12 mouse cellular contexts compared by ENCODE assay signal in genomic region chr15:77903176-77903575, GRCm38 (mm10). TPM values are rescaled to one million over a fixed set of nuclear protein-coding genes. Genes with fewer than 3 reads are reported as not detected.
A peak's percentile ranks its signal among the peaks of the same experiment; 100 is the strongest.
DNase-seq lines count a peak whose midpoint lies in the region; ATAC-seq and TF ChIP-seq lines count a peak whose summit lies in the region.
"Had no signal": no experiment of that assay in that cellular context is flagged by ENCODE, and none has a peak within 500 bp of the region (broad histone marks: within the 10 kb centered on the region; RNA-seq: fewer than 3 reads in every experiment).

No protein-coding gene starts in this region.

- DNase-seq in lung, adult 18-20 months: peak; percentile 68 to 80
- DNase-seq in lung, postnatal 14 days: no peak
- no peak for DNase-seq in ovary, postnatal 14 days (ENCODE audit: low spot score)
- DNase-seq: adrenal gland, postnatal 10 days; cerebellum, postnatal 36 days had no signal

- 39% methylated on average over 5 of the region's 5 CpGs for WGBS in embryonic facial prominence, embryonic 15.5 days
- 37% methylated on average over 5 of the region's 5 CpGs for WGBS in kidney, embryonic 16.5 days
- 40% methylated on average over 5 of the region's 5 CpGs for WGBS in olfactory bulb, adult 2 months

- no peak for TF ChIP-seq CTCF in olfactory bulb, adult 2 months (IDR thresholded peaks at IDR 0.05; ENCODE audit: insufficient read depth, low read depth, low read length)

- no peak for ATAC-seq in embryonic facial prominence, embryonic 15.5 days (ENCODE audit: insufficient number of reproducible peaks, low FRiP score, low TSS enrichment, low read depth)
- ATAC-seq in kidney, embryonic 16.5 days (ENCODE audit: low FRiP score, low TSS enrichment): 0 out of 2 replicates have a peak, but pooled peaks have one; percentile 29
- ATAC-seq in frontal cortex, adult (ENCODE audit: low TSS enrichment): no peak

- H3K27ac ChIP-seq in embryonic facial prominence, embryonic 15.5 days (replicated peaks): peak overlapping the region; percentile 18; the same call in 1 of the 2 replicates
- peak overlapping the region; percentile 74 for H3K27ac ChIP-seq in kidney, embryonic 16.5 days (ENCODE audit: low read length)
- H3K27ac ChIP-seq in olfactory bulb, adult 2 months (ENCODE audit: insufficient read depth, low read depth, low read length): peak overlapping the region; percentile 17
- H3K27ac ChIP-seq: hindbrain, embryonic 13.5 days; macrophage; neural tube, embryonic 13.5 days had no signal

- H3K4me2 ChIP-seq in embryonic facial prominence, embryonic 15.5 days (replicated peaks): no peak overlapping the region
- no peak overlapping the region for H3K4me2 ChIP-seq in kidney, embryonic 16.5 days (replicated peaks; ENCODE audit: low read depth, low read length)
- H3K4me2 ChIP-seq: hindbrain, embryonic 13.5 days; neural tube, embryonic 13.5 days had no signal

- H3K27me3 ChIP-seq in embryonic facial prominence, embryonic 15.5 days: no peaks in the 10 kb centered on the region
- H3K27me3 ChIP-seq in kidney, embryonic 16.5 days (ENCODE audit: insufficient read depth, low read length): no peaks in the 10 kb centered on the region

- H3K9me3 ChIP-seq in embryonic facial prominence, embryonic 15.5 days (replicated peaks): no peaks in the 10 kb centered on the region
- H3K9me3 ChIP-seq in kidney, embryonic 16.5 days (ENCODE audit: low read length): no peaks in the 10 kb centered on the region
- H3K9me3 ChIP-seq: hindbrain, embryonic 13.5 days; neural tube, embryonic 13.5 days had no signal

- H3K4me1 ChIP-seq in embryonic facial prominence, embryonic 15.5 days: peaks cover 32% of the 10 kb centered on the region
- peaks cover 50% of the 10 kb centered on the region for H3K4me1 ChIP-seq in kidney, embryonic 16.5 days (ENCODE audit: insufficient read depth, low read length)
- peaks cover 19% of the 10 kb centered on the region for H3K4me1 ChIP-seq in olfactory bulb, adult 2 months (ENCODE audit: control insufficient read depth, insufficient read depth, low read length)

- H3K36me3 ChIP-seq in embryonic facial prominence, embryonic 15.5 days: no peaks in the 10 kb centered on the region
- no peaks in the 10 kb centered on the region for H3K36me3 ChIP-seq in kidney, embryonic 16.5 days (ENCODE audit: insufficient read depth, low read length)
- H3K36me3 ChIP-seq: hindbrain, embryonic 13.5 days; neural tube, embryonic 13.5 days had no signal

- TF ChIP-seq POLR2A in olfactory bulb, adult 2 months (IDR thresholded peaks at IDR 0.05; ENCODE audit: insufficient read depth, low read depth, low read length): no peak

- no peak overlapping the region for H3K4me3 ChIP-seq in embryonic facial prominence, embryonic 15.5 days (replicated peaks)
- no peak overlapping the region for H3K4me3 ChIP-seq in kidney, embryonic 16.5 days (ENCODE audit: low read length)
- H3K4me3 ChIP-seq in olfactory bulb, adult 2 months (ENCODE audit: insufficient read depth, low read depth, low read length): no peak overlapping the region
- H3K4me3 ChIP-seq: hindbrain, embryonic 13.5 days; neural tube, embryonic 13.5 days had no signal

- no peak overlapping the region for H3K9ac ChIP-seq in embryonic facial prominence, embryonic 15.5 days
- peak overlapping the region; percentile 33; the same call in 1 of the 2 replicates for H3K9ac ChIP-seq in kidney, embryonic 16.5 days (replicated peaks; ENCODE audit: low read length)
- H3K9ac ChIP-seq: hindbrain, embryonic 13.5 days; neural tube, embryonic 13.5 days had no signal

RNA-seq across cellular contexts. Expression of gene Txn2, which starts 25.6 kb away (rescaled TPM):
- polyA plus RNA-seq in embryonic facial prominence, embryonic 15.5 days (2015; fragmentation: Nextera tagmentation; extraction: Ambion mirVana): 225 and 235 TPM in 2 replicates
- 275 and 307 TPM in 2 replicates for polyA plus RNA-seq in kidney, embryonic 16.5 days (2015; fragmentation: Nextera tagmentation; extraction: Ambion mirVana)
- polyA plus RNA-seq in olfactory bulb, adult 2 months (2012; ENCODE audit: insufficient read depth, insufficient read length, low replicate concordance, missing spikeins): not detected in 2 replicates

RNA-seq across cellular contexts. Expression of gene Foxred2, which starts 53.3 kb away (rescaled TPM):
- polyA plus RNA-seq in embryonic facial prominence, embryonic 15.5 days (2015; fragmentation: Nextera tagmentation; extraction: Ambion mirVana): 4.9 and 6.1 TPM in 2 replicates
- polyA plus RNA-seq in kidney, embryonic 16.5 days (2015; fragmentation: Nextera tagmentation; extraction: Ambion mirVana): 4.9 and 5.2 TPM in 2 replicates
- not detected in 2 replicates for polyA plus RNA-seq in olfactory bulb, adult 2 months (2012; ENCODE audit: insufficient read depth, insufficient read length, low replicate concordance, missing spikeins)

Comparison
In these comparisons a context has a peak if more than half of its experiments do, and no peak if none do; other contexts are left out.
1. DNase-seq: peak in lung, adult 18-20 months (2 of 2); none in lung, postnatal 14 days (single experiment) and ovary, postnatal 14 days (single experiment).
2. H3K27ac ChIP-seq: peak in every context shown above with its lines; median percentile 74 in kidney, embryonic 16.5 days; 18 in embryonic facial prominence, embryonic 15.5 days; 17 in olfactory bulb, adult 2 months.